Mouse (Mus musculus): Measurements from ENCODE around the gene Tmem200a. TPM values are rescaled to one million over a fixed set of nuclear protein-coding genes. Genes with fewer than 3 reads are reported as not detected.
A peak's percentile ranks its signal among the peaks of the same experiment; 100 is the strongest.
"Not testable (repeated sequence)": the region's sequence is repeated elsewhere in the genome, so short reads cannot be mapped to it uniquely, and the experiment has no call there.

Gene Tmem200a
- polyA plus RNA-seq, 2 experiments from 2014 or later = not detected

DNA sequence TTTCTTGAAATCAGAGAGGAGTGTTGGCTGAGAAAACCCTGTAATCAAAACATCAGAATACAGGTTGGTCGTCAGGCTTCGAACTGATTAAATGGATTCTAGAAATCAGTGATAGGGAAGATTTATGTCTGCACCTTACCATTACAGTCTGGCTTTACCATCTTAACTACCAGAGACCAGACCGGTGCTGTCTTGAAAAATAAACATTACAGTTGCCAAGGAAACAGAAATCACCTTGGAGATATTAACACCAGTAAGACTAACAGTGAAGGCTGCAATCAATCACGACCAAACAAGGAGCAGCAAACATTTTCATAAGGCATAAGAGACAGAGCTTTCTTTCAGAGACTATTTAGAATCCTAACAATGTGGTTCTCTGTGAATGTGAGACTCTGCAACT, 116.0 kb downstream of the Tmem200a start:
- ATAC-seq = no peak

GRCm38 (mm10) chr10:25961066-25961465, 117.8 kb downstream of the Tmem200a start:
- ATAC-seq = no peak

GRCm38 (mm10) chr10:25958762-25959753, 119.8 kb downstream of the Tmem200a start:
- no peak for ATAC-seq

DNA sequence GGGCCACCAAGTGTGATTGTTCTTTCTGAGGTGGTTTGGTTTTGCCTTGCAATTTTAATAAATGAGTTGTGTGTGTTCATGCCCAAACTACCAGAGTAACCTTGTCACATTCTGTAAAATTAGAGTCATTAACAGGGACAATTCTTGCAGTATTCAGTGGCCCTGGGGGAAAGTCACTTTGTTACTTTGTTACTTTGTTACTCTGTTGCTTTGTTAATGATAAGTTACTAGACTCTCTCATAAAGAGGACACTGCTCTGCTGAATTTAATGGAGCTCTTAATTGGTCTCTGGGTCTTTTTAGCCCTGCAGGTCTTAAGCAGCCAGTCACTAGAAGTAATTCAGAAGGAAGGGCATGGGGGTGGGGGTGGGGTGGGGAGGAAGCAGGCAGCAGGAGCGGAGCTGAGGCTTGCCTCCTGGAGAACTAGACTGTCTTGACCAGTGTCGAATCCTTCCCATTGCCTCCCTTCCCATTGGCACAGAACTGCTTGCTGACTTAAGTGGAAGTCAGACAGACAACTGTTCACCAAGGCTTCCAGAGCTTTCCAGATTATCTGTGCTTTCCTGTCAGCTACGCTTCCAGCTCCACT, 124.1 kb downstream of the Tmem200a start:
- no peak for ATAC-seq

- ATAC-seq = no peak
These were observed 126.0 kb downstream of the Tmem200a start for GRCm38 (mm10) chr10:25952838-25953237.

DNA sequence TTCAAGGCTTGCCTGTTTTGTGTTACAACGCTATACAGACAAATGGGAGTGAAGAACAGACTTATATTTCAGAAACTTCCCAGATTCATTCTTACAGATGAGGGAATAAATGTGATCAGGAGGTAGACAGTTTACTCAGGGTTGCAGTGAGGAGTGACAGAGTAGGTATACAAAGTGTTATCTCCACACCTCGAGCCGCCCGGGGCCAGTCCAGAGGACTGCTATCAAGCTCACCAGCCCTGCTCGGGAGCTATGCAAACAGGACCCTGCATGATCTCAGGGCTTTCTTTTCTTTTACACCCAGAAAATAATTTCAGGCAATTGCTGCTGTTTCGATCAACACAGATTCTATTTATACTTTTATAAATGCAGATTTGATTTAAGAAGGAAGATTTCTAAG, 126.7 kb downstream of the Tmem200a start:
- ATAC-seq = no peak

GRCm38 (mm10) chr10:25945866-25946265, 133.0 kb downstream of the Tmem200a start:
- ATAC-seq = no peak

DNA sequence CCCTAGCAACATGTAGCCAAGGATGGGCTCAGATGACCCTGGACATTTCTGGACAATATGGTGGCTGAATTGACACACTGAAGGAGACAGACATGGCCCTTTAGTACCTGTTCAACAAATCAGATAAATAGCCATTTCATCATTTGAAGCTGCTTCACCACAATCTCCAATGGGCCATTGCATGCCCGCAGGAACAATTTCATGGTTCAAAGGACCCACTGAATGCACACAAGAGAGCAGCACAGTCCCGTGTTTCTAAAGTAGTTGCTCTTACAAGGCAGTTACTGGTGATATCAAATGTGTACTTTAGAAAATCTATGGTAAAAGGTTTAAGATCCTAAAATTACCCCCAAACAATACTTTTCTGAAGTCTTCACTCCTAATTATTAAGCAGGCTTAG, 134.2 kb downstream of the Tmem200a start:
- ATAC-seq = no peak

DNA sequence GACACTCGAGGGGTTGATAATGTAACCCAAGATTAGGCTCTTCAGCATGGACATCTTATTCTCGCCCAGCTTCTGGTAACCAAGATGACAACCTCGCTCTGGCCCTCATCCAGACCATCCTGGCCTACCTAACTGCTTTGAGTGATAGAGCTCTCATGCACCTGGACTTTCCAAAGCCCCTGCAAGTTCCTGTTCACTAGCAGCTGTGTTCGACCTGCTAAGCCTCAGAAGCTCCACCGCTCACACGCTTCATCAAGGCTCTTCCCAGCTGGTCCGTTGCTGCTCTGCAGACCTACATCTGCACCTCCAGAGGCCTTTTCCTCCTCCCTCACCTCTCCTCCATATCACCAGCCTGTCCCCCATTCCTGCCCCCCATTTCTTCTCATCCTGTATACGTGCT, 147.1 kb downstream of the Tmem200a start:
- no peak for ATAC-seq

DNA sequence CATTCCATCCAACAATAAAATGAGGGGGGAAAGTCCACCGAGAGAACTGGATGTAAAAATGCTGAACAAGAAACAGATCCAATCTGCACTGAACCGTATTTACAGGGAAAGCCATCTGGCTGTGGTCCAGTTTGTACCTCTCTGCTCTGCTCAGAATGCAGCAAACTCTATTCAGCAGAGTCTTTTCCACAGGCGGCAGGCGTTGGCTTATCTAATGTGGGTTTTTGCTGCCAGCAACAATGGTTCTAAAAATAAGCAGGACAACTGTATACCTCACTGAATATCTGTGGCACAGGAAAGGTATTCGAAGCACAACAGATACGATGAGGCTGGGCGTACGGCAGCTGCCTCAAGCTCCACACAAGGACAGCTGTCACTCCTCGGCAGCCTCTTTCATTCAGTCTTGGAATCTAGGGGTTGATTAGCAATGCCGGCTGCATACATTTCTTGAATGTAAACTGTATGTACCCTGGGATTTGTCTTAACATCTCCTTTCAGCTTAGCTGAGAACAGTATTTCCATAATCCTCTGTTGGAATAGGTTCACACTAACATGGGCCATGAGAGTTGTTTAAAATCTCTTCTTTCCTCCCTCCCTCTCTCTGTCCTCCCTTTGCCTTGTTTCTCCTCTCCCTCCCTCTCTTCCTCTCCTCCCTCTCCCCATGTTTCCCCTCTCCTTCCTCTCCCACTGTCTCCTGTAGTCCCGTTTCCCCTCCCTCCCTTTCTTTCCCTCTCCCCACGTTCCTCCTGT, 149.3 kb downstream of the Tmem200a start:
- no peak for ATAC-seq

- ATAC-seq = no peak
These were observed 149.9 kb downstream of the Tmem200a start for GRCm38 (mm10) chr10:25928861-25929368.

DNA sequence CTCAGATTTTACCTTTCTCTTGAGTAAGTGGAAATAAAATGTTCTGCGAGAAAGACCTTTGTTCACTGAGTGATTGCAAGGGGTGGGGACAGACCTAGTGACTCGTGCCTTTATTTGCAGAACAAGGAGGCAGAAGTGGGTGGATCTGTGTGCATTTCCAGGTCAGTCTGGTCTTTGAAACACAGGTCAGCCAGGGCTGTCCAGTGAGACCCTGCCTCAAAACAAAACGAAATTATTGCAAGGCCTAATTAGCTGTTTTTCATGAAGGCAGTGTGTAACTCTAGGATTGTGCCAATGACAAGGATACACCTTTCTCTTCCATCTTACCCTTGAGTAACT, 150.4 kb downstream of the Tmem200a start:
- no peak for ATAC-seq

- no peak for ATAC-seq
These were observed 151.1 kb downstream of the Tmem200a start for GRCm38 (mm10) chr10:25927553-25928447.

DNA sequence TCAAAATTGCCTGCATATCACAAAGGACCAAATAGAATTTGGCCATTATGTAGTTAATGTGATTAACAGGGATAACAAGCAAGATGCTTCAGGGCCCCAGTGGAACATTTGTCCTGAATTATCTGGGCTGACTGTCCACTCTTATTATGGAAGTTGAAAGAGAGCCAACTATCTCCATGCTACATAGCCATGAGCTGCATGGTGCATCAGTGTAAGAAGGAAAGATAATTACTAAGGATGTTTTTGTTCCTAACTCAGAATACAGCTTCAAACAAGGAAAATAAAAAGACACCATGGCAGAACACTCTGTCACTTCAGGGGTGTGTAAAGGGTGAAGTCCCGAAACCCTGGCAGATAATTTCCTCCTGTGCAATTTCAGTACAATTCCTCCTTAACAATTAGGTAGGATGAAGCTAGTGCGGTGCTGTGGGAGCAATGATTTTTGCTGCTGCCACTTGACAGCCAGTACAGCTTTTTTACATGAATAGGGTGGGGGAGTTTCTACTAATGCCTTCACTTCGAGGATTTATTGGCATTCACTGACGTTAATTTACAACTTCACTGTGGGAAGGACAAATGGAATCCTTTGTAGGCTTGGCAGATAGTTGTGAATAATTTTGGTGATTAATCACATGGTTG, 158.1 kb downstream of the Tmem200a start:
- no peak for ATAC-seq

- peak; percentile 40 for ATAC-seq
These were observed 160.7 kb downstream of the Tmem200a start for GRCm38 (mm10) chr10:25918103-25918502.

DNA sequence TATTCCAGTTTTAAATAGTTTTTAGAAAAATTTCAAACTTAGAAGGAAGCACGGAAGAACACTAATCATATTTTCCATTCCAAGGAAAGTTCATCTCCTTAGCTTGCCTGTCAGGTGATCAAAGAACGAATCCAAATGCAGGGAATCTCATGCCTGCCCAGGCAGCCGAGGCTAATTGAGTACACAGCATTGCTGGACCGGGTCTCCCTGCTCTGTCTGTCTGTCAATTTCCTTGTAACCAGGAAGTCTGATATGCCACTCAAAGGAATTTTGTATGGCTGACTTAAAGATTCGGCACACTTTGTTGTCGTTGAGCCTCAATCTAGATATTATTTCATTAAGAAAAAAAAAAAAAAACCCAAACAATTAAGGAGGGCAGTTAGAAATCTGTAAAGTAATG, 168.6 kb downstream of the Tmem200a start:
- ATAC-seq = no peak

GRCm38 (mm10) chr10:25908027-25909012, 170.5 kb downstream of the Tmem200a start:
- ATAC-seq = no peak

GRCm38 (mm10) chr10:25894126-25894525, 184.7 kb downstream of the Tmem200a start:
- ATAC-seq = not testable (repeated sequence)

- ATAC-seq = no peak
These were observed 191.6 kb downstream of the Tmem200a start for GRCm38 (mm10) chr10:25887225-25887624.

DNA sequence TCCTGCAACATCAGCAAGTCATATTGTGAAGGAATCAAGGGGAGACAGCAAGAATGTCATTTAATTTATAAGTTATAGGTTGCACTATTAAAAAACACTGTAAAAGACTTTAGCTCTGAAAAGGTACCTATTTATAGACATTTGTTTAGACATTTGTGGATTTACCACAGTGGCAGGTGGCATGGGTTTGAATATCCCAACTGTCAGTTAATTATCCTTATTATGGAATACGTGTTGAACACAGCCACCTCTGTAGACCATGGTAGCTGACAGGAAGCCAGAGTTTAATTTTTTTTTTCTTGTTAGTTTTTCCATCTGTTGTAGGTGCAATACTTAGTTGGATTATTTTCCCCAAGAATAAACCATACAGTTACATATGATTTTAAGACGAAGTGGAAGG, 194.3 kb downstream of the Tmem200a start:
- ATAC-seq = no peak

Measured in activated CD4-positive, CD25-positive, alpha-beta regulatory T cell, adult 4 months (primary cell).